Mouse (Mus musculus) effector memory CD4-positive, alpha-beta T cell, adult 5 months (primary cell): Measurements from ENCODE around the gene Cd3d. TPM values are rescaled to one million over a fixed set of nuclear protein-coding genes. Genes with fewer than 3 reads are reported as not detected.

Experiments used
- polyA plus RNA-seq: library from polyadenylated mRNA; unstranded; fragments of 100-300 nt; shearing (Covaris generic); gene quantifications from one replicate; pipeline ENCODE4 v1.2.1, GENCODE M21; 2017

The Cd3d gene
- 472 TPM for polyA plus RNA-seq

DNA sequence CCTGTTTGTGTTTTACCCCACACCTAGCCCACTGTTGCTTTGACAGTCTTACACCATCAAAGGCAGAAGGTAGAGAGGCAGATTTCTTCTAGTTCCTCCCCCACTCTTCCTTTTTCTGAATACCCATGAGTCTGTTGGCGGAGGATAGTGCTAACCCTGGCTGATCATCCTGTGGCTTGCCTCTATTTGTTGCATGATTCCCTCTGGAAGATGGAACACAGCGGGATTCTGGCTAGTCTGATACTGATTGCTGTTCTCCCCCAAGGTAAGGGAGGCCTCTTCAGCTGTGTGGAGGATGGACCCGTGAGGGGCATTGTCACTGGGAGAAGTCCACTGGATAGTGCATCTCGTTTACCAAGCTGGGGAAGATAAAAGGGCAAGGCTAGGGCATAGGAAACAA, at the start of gene Cd3d:
TSS of gene Cd3d (plus strand) at position 111 of the 400 bp plus-strand sequence.

GRCm38 (mm10) chr9:44965126-44965832, 16.3 kb upstream of the Cd3d start, which contains the start of gene Ube4a:
TSS of gene Ube4a (minus strand) at chr9:44965600.

DNA sequence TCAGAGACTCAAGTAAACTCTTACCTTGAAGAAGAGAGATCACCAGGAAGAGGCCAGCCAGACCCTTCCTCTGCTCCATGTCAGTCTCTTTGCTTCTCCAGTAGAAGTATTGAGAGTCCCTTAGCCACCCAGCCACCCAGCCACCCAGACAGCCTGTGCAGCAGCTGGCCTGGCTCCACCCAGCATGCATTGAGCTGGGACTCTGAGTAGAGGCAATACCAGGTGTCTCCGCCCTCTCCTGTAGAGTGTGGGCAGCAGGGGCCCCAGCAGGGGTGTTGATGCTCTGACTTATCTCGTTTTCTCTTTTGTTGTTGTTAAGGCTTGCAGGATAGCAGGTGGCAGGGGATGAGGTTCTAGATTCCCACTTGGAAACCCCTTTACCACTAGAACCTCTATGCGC, 1.3 kb upstream of the Cd3d start, which contains the start of gene Cd3g:
TSS of gene Cd3g (minus strand) at position 190 of the 400 bp plus-strand sequence.

DNA sequence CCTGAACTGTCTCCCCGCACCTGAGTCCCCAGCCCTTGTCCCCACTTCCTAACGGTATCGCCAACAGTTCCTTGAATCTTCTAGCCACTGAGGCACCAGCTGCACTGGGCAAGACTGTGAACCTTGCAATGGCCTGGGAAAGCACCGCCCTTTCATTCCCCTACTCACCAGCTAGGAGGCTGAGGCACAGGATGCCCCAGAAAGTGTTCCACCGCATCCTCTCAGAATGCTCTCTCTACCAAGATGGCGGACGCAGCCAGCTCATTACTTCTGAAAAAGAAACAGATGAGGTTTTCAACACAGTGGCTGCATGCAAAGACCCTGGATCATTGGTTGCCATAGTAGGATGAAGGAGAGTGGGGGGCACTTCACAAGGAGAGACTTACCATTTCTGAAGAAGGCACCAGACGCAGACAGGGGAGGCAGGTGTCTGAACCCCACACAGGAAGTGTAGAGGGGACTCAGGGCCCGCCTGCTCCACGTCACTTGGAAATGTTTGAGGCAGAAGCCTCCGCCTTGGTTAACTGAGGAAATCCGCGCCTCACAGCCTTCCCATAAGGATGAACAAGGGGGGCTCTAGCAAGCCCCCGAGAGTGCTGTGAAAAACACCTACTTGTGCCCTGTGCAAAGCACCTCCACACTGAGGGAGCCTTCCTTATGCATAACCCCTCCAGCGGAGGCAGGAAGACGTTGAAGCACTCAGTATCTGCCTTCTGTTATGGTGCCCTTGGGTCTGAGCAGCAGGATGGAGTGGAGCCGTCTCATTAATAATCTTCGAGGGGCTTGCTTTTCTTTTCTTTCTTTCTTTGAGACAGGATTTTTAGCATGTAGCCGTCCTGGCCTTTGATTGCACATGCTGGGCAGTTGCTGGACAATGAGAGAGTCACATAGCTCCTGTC, 27.8 kb downstream of the Cd3d start, which contains the start of gene Cd3e:
TSS of gene Cd3e (minus strand) at position 448 of the 899 bp plus-strand sequence.

Other genes starting within 250 kb of the Cd3d start
- gene Phldb1, start 246.6 kb upstream of the Cd3d start, polyA plus RNA-seq = 2.0 TPM
- gene Arcn1, start 213.9 kb upstream of the Cd3d start, polyA plus RNA-seq = 132 TPM
- 19.3 TPM for gene Ift46, start 213.9 kb upstream of the Cd3d start, polyA plus RNA-seq
- not detected for gene Tmem25, start 182.5 kb upstream of the Cd3d start, polyA plus RNA-seq
- gene Ttc36, start 178.7 kb upstream of the Cd3d start, polyA plus RNA-seq = not detected
- 83.9 TPM for gene Kmt2a, start 100.5 kb upstream of the Cd3d start, polyA plus RNA-seq
- 271 TPM for gene Atp5l, start 61.0 kb upstream of the Cd3d start, polyA plus RNA-seq
- 35.7 TPM for gene Ube4a, start 16.2 kb upstream of the Cd3d start, polyA plus RNA-seq
- gene Cd3g, start 1.4 kb upstream of the Cd3d start, polyA plus RNA-seq = 762 TPM
- gene Cd3e, start 27.8 kb downstream of the Cd3d start, polyA plus RNA-seq = 926 TPM
- gene Mpzl2, start 58.0 kb downstream of the Cd3d start, polyA plus RNA-seq = 0.46 TPM
- 26.8 TPM for gene Mpzl3, start 73.4 kb downstream of the Cd3d start, polyA plus RNA-seq
- gene Jaml, start 97.4 kb downstream of the Cd3d start, polyA plus RNA-seq = 4.1 TPM
- not detected for gene Scn2b, start 136.0 kb downstream of the Cd3d start, polyA plus RNA-seq
- gene Scn4b, start 156.6 kb downstream of the Cd3d start, polyA plus RNA-seq = 0.17 TPM
- gene BC049352, start 200.2 kb downstream of the Cd3d start, polyA plus RNA-seq = 0.57 TPM
- not detected for gene Tmprss4, start 222.3 kb downstream of the Cd3d start, polyA plus RNA-seq